Mouse (Mus musculus) heart, postnatal 0 days (tissue): ENCODE data around the gene Wdr63. TPM values are rescaled to one million over a fixed set of nuclear protein-coding genes. Genes with fewer than 3 reads are reported as not detected.
A peak's percentile ranks its signal among the peaks of the same experiment; 100 is the strongest.

Experiments
- ATAC-seq: fragments of 200-750 bp; cut with Nextera tagmentation; 2 replicates; pipeline ENCODE4 v1.8.0; 2017; ENCODE audit warnings: low read depth, moderate number of reproducible peaks, moderate library complexity; ENCODE audit not compliant: insufficient read depth
- DNase-seq: peaks from one replicate; pipeline ENCODE4 v3.0.0-alpha.2; 2016; ENCODE audit warnings: low spot score
- H3K27ac ChIP-seq: fragments of 300-500 bp; sonication (generic); 2 replicates; pipeline ENCODE4 v1.5.1; 2014; ENCODE audit warnings: low read depth, mild to moderate bottlenecking
- H3K27me3 ChIP-seq: fragments of 300-500 bp; sonication (generic); 2 replicates; pipeline ENCODE4 v1.6.1; 2014; ENCODE audit warnings: low read length, mixed read lengths; ENCODE audit not compliant: control insufficient read depth, insufficient read depth
- H3K36me3 ChIP-seq: fragments of 300-500 bp; sonication (generic); replicated peaks from 2 replicates; pipeline ENCODE4 v1.6.1; 2014; ENCODE audit warnings: low read length, mixed read lengths; ENCODE audit not compliant: control insufficient read depth, insufficient read depth
- H3K4me1 ChIP-seq: fragments of 300-500 bp; sonication (generic); 2 replicates; pipeline ENCODE4 v1.6.1; 2014; ENCODE audit warnings: antibody characterized with exemption; ENCODE audit not compliant: control insufficient read depth, insufficient read depth
- H3K4me2 ChIP-seq: fragments of 300-500 bp; sonication (generic); 2 replicates; pipeline ENCODE4 v1.6.1; 2014; ENCODE audit warnings: low read depth, mild to moderate bottlenecking, low read length, moderate library complexity
- H3K4me3 ChIP-seq: fragments of 300-500 bp; sonication (generic); 2 replicates; pipeline ENCODE4 v1.5.1; 2014; ENCODE audit warnings: low read depth, low read length
- H3K9ac ChIP-seq: fragments of 300-500 bp; sonication (generic); replicated peaks from 2 replicates; pipeline ENCODE4 v1.6.1; 2014; ENCODE audit warnings: low read depth, low read length, mixed read lengths
- H3K9me3 ChIP-seq: fragments of 300-500 bp; sonication (generic); replicated peaks from 2 replicates; pipeline ENCODE4 v1.6.1; 2016; ENCODE audit warnings: low read length; ENCODE audit not compliant: control insufficient read depth
- CTCF ChIP-seq: IDR thresholded peaks from 2 replicates; pipeline ENCODE4 v1.5.1; 2016; ENCODE audit warnings: antibody characterized with exemption, control low read depth, low read depth
- EP300 ChIP-seq: IDR thresholded peaks from 2 replicates; pipeline ENCODE4 v1.6.1; 2016; ENCODE audit warnings: antibody characterized with exemption, low read depth
- WGBS: fragments of 180-500 bp; shearing (Covaris S2); extraction: QIAGEN DNeasy Blood & Tissue Kit; methylation state at CpG from one replicate; pipeline ENCODE4 v1.1.7; 2014; 5-methylcytosine and 5-hydroxymethylcytosine counted together
- polyA plus RNA-seq: library from polyadenylated mRNA; unstranded; fragments of >200 nt; fragmentation: Nextera tagmentation; extraction: Ambion mirVana; gene quantifications from 2 replicates; pipeline ENCODE4 v1.2.1, GENCODE M21; 2015
- total RNA-seq: library from RNA; depleted of rRNA; stranded (reverse); fragments of >200 nt; gene quantifications from 2 replicates; pipeline ENCODE4 v1.2.3, GENCODE M21; 2014; ENCODE audit warnings: low replicate concordance

The Wdr63 gene
- total and polyA plus RNA-seq, 2 experiments from 2014 or later: not detected

GRCm38 (mm10) chr3:146017521-146017920, 90.4 kb downstream of the Wdr63 start:
- no peaks in the 10 kb centered on the region for H3K27me3 ChIP-seq
- WGBS: 77% methylated on average over 9 of the region's 9 CpGs
- H3K4me2 ChIP-seq: no peak overlapping the region
- no peak for DNase-seq
- no peak for ATAC-seq
- H3K9me3 ChIP-seq: no peaks in the 10 kb centered on the region
- no peaks in the 10 kb centered on the region for H3K4me1 ChIP-seq
- peaks cover 67% of the 10 kb centered on the region for H3K36me3 ChIP-seq
- no peak overlapping the region for H3K9ac ChIP-seq
- TF ChIP-seq EP300 (no peak), CTCF (no peak)
- no peak overlapping the region for H3K27ac ChIP-seq
- no peak overlapping the region for H3K4me3 ChIP-seq

- Histone ChIP-seq H3K9ac (no peak overlapping the region), H3K9me3 (no peaks in the 10 kb centered on the region), H3K4me3 (no peak overlapping the region), H3K4me2 (no peak overlapping the region), H3K27me3 (no peaks in the 10 kb centered on the region), H3K4me1 (no peaks in the 10 kb centered on the region), H3K27ac (no peak overlapping the region), H3K36me3 (peaks cover 62% of the 10 kb centered on the region)
- ATAC-seq: no peak
- no peak for TF ChIP-seq EP300
- TF ChIP-seq CTCF: no peak
- no peak for DNase-seq
- WGBS: 78% methylated on average over 13 of the region's 13 CpGs
Observed at GRCm38 (mm10) chr3:146016979-146017378, 91.0 kb downstream of the Wdr63 start.

GRCm38 (mm10) chr3:146014321-146014720, 93.6 kb downstream of the Wdr63 start:
- no peak for TF ChIP-seq CTCF
- TF ChIP-seq EP300: no peak
- Histone ChIP-seq H3K36me3 (peaks cover 62% of the 10 kb centered on the region), H3K9me3 (no peaks in the 10 kb centered on the region), H3K27me3 (no peaks in the 10 kb centered on the region), H3K4me2 (no peak overlapping the region), H3K4me3 (no peak overlapping the region), H3K27ac (no peak overlapping the region), H3K9ac (no peak overlapping the region), H3K4me1 (peaks cover 5% of the 10 kb centered on the region; the same call in 1 of the 2 replicates)
- 95% methylated on average over 12 of the region's 12 CpGs for WGBS
- ATAC-seq (no peak), DNase-seq (no peak)

GRCm38 (mm10) chr3:146013490-146013889, 94.4 kb downstream of the Wdr63 start:
- no peak overlapping the region for H3K4me2 ChIP-seq
- peaks cover 5% of the 10 kb centered on the region; the same call in 1 of the 2 replicates for H3K4me1 ChIP-seq
- 86% methylated on average over 7 of the region's 7 CpGs for whole genome bisulfite sequencing
- no peak for TF ChIP-seq CTCF
- no peak overlapping the region for H3K9ac ChIP-seq
- H3K27ac ChIP-seq: no peak overlapping the region
- DNase-seq (no peak), ATAC-seq (no peak)
- peaks cover 65% of the 10 kb centered on the region for H3K36me3 ChIP-seq
- no peak overlapping the region for H3K4me3 ChIP-seq
- H3K9me3 ChIP-seq: no peaks in the 10 kb centered on the region
- no peaks in the 10 kb centered on the region for H3K27me3 ChIP-seq

GRCm38 (mm10) chr3:146011544-146012218, 96.2 kb downstream of the Wdr63 start:
- no peak overlapping the region for H3K9ac ChIP-seq

GRCm38 (mm10) chr3:146010751-146011150, 97.2 kb downstream of the Wdr63 start:
- no peak for ATAC-seq
- TF ChIP-seq EP300 (no peak), CTCF (no peak)
- no peak overlapping the region for H3K4me3 ChIP-seq
- H3K4me2 ChIP-seq: no peak overlapping the region
- H3K9me3 ChIP-seq: no peaks in the 10 kb centered on the region
- H3K27ac ChIP-seq: peak overlapping the region; percentile 21
- no peak for DNase-seq
- H3K4me1 ChIP-seq: peaks cover 5% of the 10 kb centered on the region; the same call in 1 of the 2 replicates
- H3K27me3 ChIP-seq: no peaks in the 10 kb centered on the region
- no peak overlapping the region for H3K9ac ChIP-seq
- WGBS: 87% methylated on average over 4 of the region's 4 CpGs
- peaks cover 67% of the 10 kb centered on the region for H3K36me3 ChIP-seq

More at GRCm38 (mm10) chr3:146011544-146012218, 96.2 kb downstream of the Wdr63 start:
- Histone ChIP-seq H3K4me2 (no peak overlapping the region), H3K9me3 (no peaks in the 10 kb centered on the region), H3K36me3 (peaks cover 71% of the 10 kb centered on the region), H3K27ac (no peak overlapping the region), H3K4me3 (no peak overlapping the region), H3K4me1 (peaks cover 5% of the 10 kb centered on the region; the same call in 1 of the 2 replicates), H3K27me3 (no peaks in the 10 kb centered on the region)
- ATAC-seq (no peak), DNase-seq (no peak)
- TF ChIP-seq CTCF (no peak), EP300 (no peak)
- 55% methylated on average over 8 of the region's 8 CpGs for WGBS
